ENCODE assay signal across 20 mouse cellular contexts in genomic region chr10:20272380-20272779, GRCm38 (mm10). TPM values are rescaled to one million over a fixed set of nuclear protein-coding genes. Genes with fewer than 3 reads are reported as not detected.
DNase-seq lines count a peak whose midpoint lies in the region; TF ChIP-seq lines count a peak whose summit lies in the region.
"Had no signal": no experiment of that assay in that cellular context is flagged by ENCODE, and none has a peak within 500 bp of the region (broad histone marks: within the 10 kb centered on the region; RNA-seq: fewer than 3 reads in every experiment).

No protein-coding gene starts in this region.

- no peaks in the 10 kb centered on the region for H3K27me3 ChIP-seq in testis, adult 2 months (ENCODE audit: control insufficient read depth, insufficient read depth, low read length)
- H3K27me3 ChIP-seq: forebrain, embryonic 13.5 days; forebrain, embryonic 15.5 days had no signal

- intact Hi-C loops in gastrocnemius, adult 2 months (cut with DNase I), result no loop called here

- no peak for TF ChIP-seq POLR2A in testis, adult 2 months (IDR thresholded peaks at IDR 0.05; ENCODE audit: control insufficient read depth, low read depth, low read length)

- peak; percentile 32 for DNase-seq in gastrocnemius, adult 2 months
- no peak for DNase-seq in gastrocnemius, postnatal 10 days
- DNase-seq in testis, postnatal 14 days (ENCODE audit: low spot score), result no peak
- DNase-seq in ZHBTc4 (ENCODE audit: low read depth, low spot score), result peak; percentile 58
- DNase-seq in T-cell, adult 2 months (ENCODE audit: low spot score), result no peak
- no peak for DNase-seq in heart, postnatal 4 days
- DNase-seq: adrenal gland, adult 8-10 months; adrenal gland, postnatal 14 days; adrenal gland, postnatal 36 days; cerebellum, adult 11-12 months; cerebellum, adult 2 months; cerebellum, adult 9-10 months; cerebellum, postnatal 10 days; cerebellum, postnatal 25 days; forebrain, postnatal 0 days had no signal

- no peak overlapping the region for H3K4me3 ChIP-seq in gastrocnemius, adult 2 months
- H3K4me3 ChIP-seq in testis, adult 2 months (ENCODE audit: control insufficient read depth, low read depth, low read length), result no peak overlapping the region
- H3K4me3 ChIP-seq: embryonic facial prominence, embryonic 10.5 days; embryonic facial prominence, embryonic 12.5 days; forebrain, embryonic 13.5 days; forebrain, embryonic 15.5 days had no signal

- H3K36me3 ChIP-seq in testis, adult 2 months (ENCODE audit: control insufficient read depth, insufficient read depth, low read length), result no peaks in the 10 kb centered on the region; the same call in 1 of the 2 replicates
- H3K36me3 ChIP-seq: embryonic facial prominence, embryonic 12.5 days; forebrain, embryonic 15.5 days had no signal

- H3K27ac ChIP-seq in gastrocnemius, adult 2 months, result no peak overlapping the region
- 0 out of 2 replicates have a peak overlapping the region, but pooled peaks have one; percentile 9 for H3K27ac ChIP-seq in testis, adult 2 months (ENCODE audit: control insufficient read depth, insufficient read depth, low read depth, low read length)
- H3K27ac ChIP-seq: embryonic facial prominence, embryonic 10.5 days; embryonic facial prominence, embryonic 12.5 days; forebrain, embryonic 13.5 days; forebrain, embryonic 15.5 days had no signal

- no peak for TF ChIP-seq CTCF in gastrocnemius, adult 2 months (IDR thresholded peaks at IDR 0.05)
- TF ChIP-seq CTCF in testis, adult 2 months (IDR thresholded peaks at IDR 0.05; ENCODE audit: control insufficient read depth, insufficient read depth, insufficient replicate concordance, low read depth, low read length), result no peak

- peaks cover 5% of the 10 kb centered on the region; the same call in 1 of the 2 replicates for H3K4me1 ChIP-seq in testis, adult 2 months (ENCODE audit: control insufficient read depth, insufficient read depth, low read length)
- H3K4me1 ChIP-seq: embryonic facial prominence, embryonic 12.5 days; forebrain, embryonic 13.5 days; forebrain, embryonic 15.5 days had no signal

RNA-seq across cellular contexts. Expression of gene Bclaf1, which starts 39.9 kb away (rescaled TPM):
- 10 to 100 TPM; 49.1 to 58.7 TPM for total RNA-seq in gastrocnemius, adult 2 months (2021)
- total RNA-seq in gastrocnemius, postnatal 10 days (2021), result 10 to 100 TPM; 64.1 to 75.1 TPM
- 15.0 and 17.9 TPM in 2 replicates for polyA plus RNA-seq in testis, adult 2 months (2012; rRNA removed)
- total RNA-seq in heart, postnatal 4 days (2021), result 100 to 1,000 TPM in 1 of 2 experiments, 10 to 100 TPM in 1; 99.6 to 107 TPM

Comparison
In these comparisons a context has a peak if more than half of its experiments do, and no peak if none do; other contexts are left out.
1. DNase-seq: peak in gastrocnemius, adult 2 months (single experiment) and ZHBTc4 (single experiment); none in gastrocnemius, postnatal 10 days (single experiment), testis, postnatal 14 days (single experiment), T-cell, adult 2 months (single experiment) and heart, postnatal 4 days (single experiment).